Mouse (Mus musculus) A20 (cell line): Measurements from ENCODE around the gene Papolb.

Experiments
- DNase-seq: peaks from one replicate; pipeline ENCODE4 v3.0.0-alpha.2; 2011; ENCODE audit warnings: low read depth, low spot score

Papolb gene

DNA sequence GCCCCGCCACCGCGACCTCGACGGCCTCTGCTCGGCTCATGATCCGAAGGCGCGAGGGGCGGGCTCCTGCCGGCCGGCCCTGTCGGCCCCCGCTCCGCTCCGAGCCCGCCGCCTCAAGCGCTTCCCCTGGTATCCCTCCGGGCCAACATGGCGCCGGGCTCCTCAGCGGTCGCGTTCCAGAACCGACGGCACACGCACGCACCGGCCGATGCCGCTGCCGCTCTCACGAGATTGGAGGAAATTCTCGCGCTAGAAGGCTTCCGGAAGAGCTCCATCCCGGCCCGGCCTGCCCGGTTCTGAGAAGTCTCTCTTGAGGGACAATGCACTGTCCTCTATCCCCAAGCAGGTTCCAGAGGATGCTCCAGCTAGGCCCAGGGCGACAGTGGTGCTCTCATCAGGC is at the start of gene Papolb:
Papolb (minus strand) TSS at position 162 of the 400 bp plus-strand sequence.
- no peak for DNase-seq

GRCm38 (mm10) chr5:142578192-142578591 is 48.3 kb upstream of the Papolb start:
- peak; percentile 10 for DNase-seq

DNA sequence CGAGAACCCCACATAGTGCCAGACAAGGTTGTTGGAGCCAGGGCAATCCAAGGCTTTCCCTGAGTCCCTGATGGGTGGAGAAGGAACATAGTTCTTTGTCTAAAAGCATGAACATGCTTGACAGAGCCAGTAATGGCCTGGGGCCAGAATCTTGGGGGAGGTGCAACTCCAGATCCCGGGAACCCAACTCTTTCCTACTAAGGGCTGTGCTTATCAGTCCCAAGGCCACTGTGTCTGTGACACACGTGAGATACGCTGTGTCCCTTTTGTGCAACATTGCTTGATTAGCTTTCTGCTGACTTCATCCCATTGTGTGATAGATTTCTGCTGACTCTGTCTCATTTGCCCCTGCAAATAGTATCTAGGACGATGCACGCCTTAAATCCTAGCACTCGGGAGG is 47.0 kb upstream of the Papolb start:
- DNase-seq: no peak

DNA sequence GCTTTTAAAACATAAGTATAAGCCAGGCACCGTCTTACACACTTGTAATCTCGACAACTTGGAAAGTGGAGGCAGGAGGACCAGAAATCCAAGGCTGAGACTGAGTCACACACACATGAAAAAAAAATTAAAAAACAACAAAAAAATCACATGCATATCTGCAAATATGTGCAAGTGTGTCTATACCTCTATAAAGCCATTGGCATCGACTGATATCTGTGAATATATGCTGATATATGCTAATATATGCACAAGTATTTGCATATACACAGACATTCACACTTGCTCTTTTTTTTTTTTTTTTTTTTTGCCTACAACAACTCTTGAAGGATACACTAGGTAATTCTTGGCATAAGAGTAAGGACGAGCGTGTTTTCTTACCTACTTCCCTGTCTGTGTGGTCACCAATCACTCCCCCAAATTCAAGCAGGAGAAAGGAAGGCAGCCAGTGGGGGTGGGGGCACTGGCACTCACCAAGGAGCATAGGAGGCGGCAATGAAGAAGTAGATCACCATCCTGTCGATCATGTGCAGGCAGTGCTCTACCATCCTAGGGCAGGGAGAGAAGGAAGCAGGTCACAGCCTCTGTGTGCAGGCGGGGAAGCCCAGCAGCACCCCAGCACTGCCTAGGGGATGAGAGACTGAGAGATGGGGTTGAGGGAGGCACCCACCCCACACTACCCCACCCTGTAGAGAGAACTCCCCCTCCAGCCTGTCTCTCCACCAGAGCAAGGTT is 44.6 kb upstream of the Papolb start:
- DNase-seq: no peak

DNA sequence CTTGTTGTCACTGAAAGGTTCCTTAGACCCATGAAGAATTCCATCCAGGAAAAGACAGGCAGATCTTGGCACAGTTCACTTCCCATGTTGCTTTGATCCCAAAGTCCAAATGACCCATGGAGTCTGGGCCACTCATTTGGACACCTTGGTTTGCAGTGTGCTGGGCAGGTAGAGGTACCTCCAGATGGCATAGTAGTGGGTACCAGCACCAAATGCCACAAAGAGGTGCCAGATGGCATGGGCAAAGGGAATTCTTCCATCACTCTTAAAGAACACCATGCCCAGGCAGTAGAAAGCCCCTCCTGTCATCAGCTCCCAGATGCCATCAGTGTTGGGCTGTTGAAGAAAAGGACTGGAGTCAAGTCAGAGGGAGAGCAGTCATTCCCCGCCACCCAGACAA is 34.7 kb upstream of the Papolb start:
- no peak for DNase-seq

- DNase-seq: no peak
Measured at GRCm38 (mm10) chr5:142560261-142560660, 30.4 kb upstream of the Papolb start.

DNA sequence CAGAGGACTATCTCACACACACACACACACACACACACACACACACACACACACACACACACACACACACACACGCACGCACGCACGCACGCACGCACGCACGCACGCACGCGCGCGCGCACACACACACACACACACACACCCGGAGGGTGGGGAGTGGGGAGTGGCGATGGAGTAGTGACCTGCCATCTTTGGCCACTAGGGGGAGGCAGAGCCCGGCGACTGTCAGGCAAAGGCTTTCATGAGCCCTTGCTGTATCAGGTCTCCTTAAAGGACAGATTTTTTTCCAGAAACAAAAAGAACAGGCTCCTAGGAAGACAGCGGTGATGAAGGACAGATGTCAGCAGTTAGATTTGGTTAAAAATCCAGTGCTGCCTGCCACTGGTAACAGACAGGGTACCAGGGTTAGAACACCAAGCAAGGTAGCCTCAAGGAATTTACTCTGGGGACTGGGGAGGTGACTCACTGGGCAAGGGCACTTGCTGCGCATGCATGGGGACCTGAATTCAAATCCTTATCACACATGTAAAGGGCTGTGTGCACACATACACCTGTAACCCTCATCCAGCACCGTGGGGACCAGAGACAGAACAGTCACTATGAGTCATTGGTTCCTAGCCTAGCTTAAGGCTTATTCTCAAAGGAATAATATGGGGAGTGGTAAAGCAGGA is 27.7 kb upstream of the Papolb start:
- peak; percentile 84 for DNase-seq

DNA sequence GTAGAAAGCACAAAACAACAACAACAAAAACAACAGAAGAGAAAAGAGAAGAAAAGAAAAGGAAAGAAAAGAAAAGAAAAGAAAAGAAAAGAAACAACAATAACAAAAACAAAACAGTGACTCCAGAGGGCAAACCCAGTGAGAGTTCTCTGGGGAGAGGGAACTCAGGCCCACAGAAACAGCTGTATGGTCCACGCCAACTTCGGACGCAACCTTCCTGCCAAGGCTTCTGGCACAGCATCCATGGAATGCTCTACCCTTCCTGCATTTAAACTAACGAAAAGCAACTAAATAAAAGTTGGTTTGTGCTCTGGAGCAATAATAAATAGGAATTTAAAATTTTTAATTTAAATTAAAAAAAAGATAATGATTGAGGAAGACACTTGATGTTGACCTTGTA is 26.8 kb upstream of the Papolb start:
- no peak for DNase-seq

- DNase-seq: no peak
Measured at GRCm38 (mm10) chr5:142555866-142556265, 26.0 kb upstream of the Papolb start.

DNA sequence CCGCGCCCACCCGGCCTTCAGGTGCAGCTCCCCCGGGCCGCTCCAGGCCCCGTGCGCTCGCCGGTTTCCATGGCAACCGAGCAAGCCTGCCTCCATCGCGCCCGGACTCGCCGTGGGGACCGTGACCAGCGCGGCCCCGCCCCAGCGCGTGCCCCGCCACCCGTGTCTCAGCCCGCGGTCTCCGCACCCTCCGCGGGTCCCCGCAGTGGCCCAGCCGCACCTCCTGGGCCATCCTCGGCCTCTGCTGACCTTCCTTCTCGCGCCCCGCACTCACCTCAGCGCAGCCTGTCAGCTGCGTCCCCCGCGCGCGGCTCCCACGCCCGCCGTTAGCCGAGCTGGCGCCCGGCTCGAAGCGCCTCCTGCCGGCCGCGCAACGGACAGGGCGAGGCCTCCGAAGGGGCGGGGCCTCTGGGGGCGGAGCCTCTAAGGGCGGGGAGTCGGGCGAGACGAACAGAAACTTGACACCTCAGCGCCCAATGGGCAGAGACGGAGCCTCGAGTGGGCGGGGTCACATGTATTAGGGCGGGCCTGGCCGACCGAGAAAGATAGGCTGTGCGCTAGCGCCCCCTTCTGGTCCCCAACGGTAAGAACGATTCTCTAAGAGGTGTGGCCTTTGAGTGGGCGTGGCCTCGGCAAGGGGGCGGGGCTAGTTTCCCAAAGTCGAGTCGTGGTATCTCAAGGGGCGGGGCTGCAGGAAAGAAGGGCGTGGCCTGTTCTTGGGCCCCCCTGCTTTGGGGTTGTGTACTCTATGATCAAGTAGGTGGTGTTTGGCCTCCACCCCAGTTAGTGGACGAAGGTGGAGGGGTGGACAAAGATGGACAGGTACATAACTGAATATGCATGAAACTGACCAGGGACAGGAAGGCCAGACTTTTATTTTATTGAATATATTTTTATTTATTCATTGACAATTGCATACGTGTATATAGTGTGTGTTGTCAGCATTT is 21.1 kb upstream of the Papolb start, which contains the start of gene Radil:
Radil (minus strand) TSS at position 393 of the 947 bp plus-strand sequence.
- DNase-seq: peak; percentile 41

DNA sequence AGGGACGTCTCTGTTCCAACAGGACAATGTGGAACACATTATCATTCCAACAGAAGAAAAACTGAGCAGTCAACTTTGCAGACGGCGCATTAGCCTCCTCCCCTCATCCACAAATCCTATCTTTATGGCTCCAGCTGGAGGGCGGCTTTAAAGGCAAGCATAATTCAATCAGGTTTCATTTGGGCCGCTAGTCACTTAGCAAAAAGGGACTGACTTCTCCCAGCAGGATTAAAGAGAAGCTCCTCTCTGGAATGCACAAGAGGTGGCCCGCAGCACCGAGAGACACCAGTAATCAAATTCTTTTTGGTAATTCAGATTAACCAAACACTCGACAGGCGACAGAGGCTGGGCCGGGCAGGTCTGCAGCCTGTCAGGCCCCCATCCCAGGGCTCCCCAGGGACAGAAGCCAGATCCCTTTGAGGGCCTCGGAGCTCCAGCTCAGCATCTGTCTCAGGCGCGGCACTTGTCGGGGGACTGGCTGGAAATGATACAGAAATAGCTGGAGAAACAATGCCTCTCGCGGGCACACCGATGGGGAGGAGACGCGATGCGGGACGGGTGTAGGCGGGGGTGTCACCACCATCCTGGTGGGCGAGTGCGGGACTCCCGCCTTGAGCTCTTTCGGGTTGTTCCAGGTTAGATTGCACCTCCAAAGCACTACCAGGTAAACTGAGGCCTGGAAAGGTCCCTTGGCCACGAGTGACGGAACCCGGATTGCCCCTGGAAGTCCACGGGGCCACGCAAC is 20.3 kb upstream of the Papolb start:
- DNase-seq: no peak

DNA sequence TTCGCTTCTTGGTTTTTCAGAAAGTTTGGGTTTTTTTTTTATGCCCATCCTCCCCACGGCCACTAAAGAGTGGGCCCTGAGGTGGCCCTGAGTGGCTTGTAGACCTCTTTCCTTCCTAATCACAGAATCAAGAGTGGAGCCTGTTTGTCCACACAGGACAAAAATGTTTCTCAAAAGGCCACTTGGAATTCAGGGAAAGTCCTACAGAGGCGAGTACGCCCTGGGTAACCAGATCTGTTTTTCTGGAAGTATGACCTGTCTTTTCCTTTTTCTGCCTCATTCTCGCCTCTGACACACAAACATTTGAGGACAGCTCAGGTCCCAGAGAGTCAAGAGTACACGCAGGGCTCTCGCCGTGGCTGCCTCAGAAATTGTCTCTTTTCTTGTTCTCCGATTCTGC is 19.6 kb upstream of the Papolb start:
- no peak for DNase-seq

DNA sequence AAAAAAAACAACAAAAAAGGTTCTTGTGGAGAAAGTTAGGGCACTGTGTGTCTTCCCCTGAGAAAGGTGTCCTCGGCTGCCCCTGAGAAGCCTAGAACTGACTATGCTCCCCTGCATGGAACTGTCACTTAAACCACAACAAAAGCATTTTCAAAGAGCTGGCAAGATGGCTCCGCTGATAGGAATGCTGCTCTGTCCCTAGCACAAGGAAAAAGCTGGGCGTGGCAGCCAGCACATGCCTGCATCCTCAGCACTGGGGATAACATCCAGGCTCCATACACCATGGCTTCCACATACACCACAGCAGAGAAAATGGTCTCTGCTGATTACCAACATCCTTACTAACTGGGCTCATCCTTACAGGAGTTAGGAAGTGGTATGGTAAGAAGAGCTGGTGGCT is 17.2 kb upstream of the Papolb start:
- no peak for DNase-seq

GRCm38 (mm10) chr5:142546344-142546743 is 16.5 kb upstream of the Papolb start:
- DNase-seq: no peak

DNA sequence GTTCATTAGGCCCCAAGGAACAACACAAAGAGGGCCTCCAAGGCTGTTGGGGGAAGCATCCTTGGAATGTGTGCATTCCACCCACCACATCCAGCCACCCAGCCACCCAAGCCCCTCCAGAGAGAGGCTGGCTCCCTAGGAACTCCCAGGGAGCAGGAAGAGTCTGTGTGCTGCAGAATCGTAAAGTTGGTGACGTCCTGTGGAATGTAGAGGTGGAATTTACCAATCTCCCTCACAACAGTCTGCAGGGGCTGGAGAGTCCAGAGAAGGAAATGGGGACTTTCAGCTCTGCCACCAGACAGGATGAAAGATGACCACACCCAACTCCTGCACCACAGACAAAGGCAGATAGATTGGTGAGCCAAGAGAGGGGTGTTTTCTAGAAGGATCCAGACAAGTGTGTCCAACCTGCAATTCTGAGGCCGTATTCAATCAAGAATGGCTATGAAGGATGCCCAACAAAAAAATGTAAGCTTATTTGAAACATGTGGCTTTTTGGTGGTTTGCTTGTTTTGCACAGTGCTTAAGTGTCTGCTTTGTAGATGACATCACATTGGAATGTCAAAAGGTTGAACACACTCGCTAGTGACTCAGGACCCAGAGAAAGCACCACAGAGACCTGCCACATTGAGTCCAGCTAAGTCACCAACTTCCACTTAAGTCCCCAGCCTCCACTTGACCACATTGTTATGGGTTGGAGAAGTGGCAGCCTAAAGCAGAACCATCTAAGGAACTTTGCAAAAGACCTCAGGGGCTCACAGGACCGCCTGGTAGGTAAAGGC is 15.3 kb upstream of the Papolb start:
- no peak for DNase-seq

- DNase-seq: no peak
Measured at GRCm38 (mm10) chr5:142537286-142537685, 7.4 kb upstream of the Papolb start.

DNA sequence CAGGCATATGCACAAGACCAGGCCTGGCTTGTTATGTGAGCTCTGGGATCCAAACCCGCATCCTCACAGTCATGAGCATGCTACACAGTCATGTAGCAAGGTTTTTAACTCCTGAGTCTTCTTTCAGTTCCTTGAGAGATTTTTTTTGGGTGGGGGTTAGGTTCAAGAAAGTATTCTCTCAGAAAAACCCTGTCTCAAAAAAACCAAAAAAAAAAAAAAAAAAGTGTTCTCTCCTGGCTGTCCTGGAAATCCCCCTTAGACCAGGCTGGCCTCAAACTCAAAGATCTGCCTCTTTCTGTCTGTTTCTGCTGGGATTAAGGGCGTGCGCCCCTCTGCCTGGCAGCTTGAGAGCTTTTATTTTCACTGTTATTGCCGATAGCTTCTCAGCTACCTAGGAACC is 5.5 kb upstream of the Papolb start:
- no peak for DNase-seq

DNA sequence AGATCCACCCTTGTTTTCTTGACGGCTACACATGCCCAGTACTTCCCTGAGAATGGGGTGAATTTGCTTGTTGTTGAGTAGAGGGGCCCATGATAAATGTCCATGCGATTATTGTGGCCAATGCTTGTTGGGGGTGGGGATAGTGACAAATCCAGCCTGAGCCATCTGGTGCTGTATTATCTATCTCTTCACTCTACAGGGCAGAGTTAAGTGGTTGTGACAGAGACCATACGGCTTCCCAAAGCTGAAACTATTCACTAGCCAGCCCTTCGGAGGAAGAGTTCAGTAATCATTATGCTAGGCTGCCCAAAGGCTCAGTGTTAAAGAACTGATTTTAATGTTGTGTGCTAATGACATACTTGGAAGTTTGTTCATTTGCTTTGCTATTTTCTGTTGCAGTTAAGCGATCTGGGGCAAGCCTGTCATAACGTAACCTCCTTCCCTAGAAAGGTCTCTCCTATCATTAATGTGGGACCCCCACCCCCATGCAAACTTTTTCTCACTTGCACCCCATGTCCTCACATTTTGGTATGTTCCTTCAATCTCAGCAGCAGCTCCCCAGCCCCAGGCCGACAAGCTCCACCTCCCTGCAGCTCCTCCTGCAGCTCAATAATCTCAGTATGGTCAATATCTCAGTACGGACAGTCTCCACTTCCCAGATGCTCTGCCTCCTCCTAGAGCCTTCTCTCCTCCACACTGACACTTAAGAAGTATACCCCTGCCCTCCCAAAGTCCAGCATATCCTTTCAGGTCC is 5.0 kb downstream of the Papolb start:
- DNase-seq: no peak

DNA sequence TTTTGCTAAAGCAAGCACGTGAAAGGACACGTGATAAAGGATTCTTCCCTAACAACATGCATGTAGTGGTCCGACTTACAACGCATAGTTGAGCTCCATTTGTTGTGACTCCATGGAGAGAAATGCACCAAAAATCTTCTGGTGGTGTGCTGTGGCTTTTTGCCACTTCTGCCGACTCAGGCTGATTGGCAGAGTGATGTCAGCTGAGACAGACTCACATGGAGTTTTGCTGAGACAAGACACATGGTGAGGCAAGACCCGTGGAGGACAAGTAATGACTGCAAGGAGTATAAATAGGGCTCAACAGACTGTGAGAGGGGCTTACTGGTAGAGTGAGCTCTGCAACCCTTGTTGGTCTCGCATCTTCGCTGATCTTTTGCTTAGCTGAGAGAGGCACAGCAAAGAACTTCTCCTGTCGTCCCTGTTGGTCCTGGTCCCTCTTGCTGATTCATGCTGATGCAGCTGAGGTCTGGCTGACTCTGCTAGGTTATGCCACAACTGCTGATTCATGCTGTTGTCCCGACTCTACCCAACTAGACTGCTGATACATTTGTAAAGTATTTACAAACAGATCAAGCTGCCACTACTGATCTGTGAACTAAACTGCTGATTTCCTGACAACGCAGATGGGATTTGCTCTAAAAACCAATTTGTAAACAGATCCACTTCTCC is 8.5 kb downstream of the Papolb start:
- no peak for DNase-seq
